Mouse (Mus musculus): Measurements from ENCODE around the gene Arhgap45. TPM values are rescaled to one million over a fixed set of nuclear protein-coding genes. Genes with fewer than 3 reads are reported as not detected.
"Not testable (repeated sequence)": the region's sequence is repeated elsewhere in the genome, so short reads cannot be mapped to it uniquely, and the experiment has no call there.

The Arhgap45 gene
- total and polyA plus RNA-seq, 3 experiments = 3.5 to 16.6 (median 5.1) TPM

- intact Hi-C loops (cut with DNase I) = no loop called here
Observed at GRCm38 (mm10) chr10:80044087-80044486, 27.6 kb downstream of the Arhgap45 start.

GRCm38 (mm10) chr10:80045364-80045763 is 28.9 kb downstream of the Arhgap45 start:
- H3K9ac ChIP-seq (ENCODE audit: low read depth, low read length); H3K4me1 ChIP-seq (ENCODE audit: control insufficient read depth, insufficient read depth, low read length); H3K36me3 ChIP-seq (ENCODE audit: control insufficient read depth, insufficient read depth, low read length); H3K79me2 ChIP-seq (replicated peaks; ENCODE audit: control insufficient read depth, insufficient read depth, low read length); H3K27ac ChIP-seq; H3K4me3 ChIP-seq; intact Hi-C loops (cut with DNase I); H3K27me3 ChIP-seq (ENCODE audit: control insufficient read depth, insufficient read depth, low read length); DNase-seq: not testable (repeated sequence)
- 74% methylated on average over 4 of the region's 4 CpGs for WGBS

More at GRCm38 (mm10) chr10:80044087-80044486, 27.6 kb downstream of the Arhgap45 start:
- no peak for TF ChIP-seq EP300 (IDR thresholded peaks at IDR 0.05; ENCODE audit: insufficient read depth, low read depth, low read length)
- TF ChIP-seq CTCF (IDR thresholded peaks at IDR 0.05) = no peak
- TF ChIP-seq POLR2A (IDR thresholded peaks at IDR 0.05; ENCODE audit: insufficient read depth, low read depth, low read length) = no peak
- Histone ChIP-seq H3K36me3 (ENCODE audit: control insufficient read depth, insufficient read depth, low read length) (no peaks in the 10 kb centered on the region), H3K4me1 (ENCODE audit: control insufficient read depth, insufficient read depth, low read length) (no peaks in the 10 kb centered on the region), H3K9ac (ENCODE audit: low read depth, low read length) (no peak overlapping the region), H3K27me3 (ENCODE audit: control insufficient read depth, insufficient read depth, low read length) (no peaks in the 10 kb centered on the region), H3K79me2 (replicated peaks; ENCODE audit: control insufficient read depth, insufficient read depth, low read length) (no peaks in the 10 kb centered on the region), H3K4me3 (no peak overlapping the region), H3K27ac (no peak overlapping the region)
- no peak for DNase-seq
- WGBS = 82% methylated on average over 4 of the region's 4 CpGs

GRCm38 (mm10) chr10:80045766-80046165 is 29.3 kb downstream of the Arhgap45 start:
- H3K4me1 ChIP-seq (ENCODE audit: control insufficient read depth, insufficient read depth, low read length) = no peaks in the 10 kb centered on the region
- no peak for TF ChIP-seq CTCF (IDR thresholded peaks at IDR 0.05)
- TF ChIP-seq POLR2A (IDR thresholded peaks at IDR 0.05; ENCODE audit: insufficient read depth, low read depth, low read length) = no peak
- TF ChIP-seq EP300 (IDR thresholded peaks at IDR 0.05; ENCODE audit: insufficient read depth, low read depth, low read length) = no peak
- intact Hi-C loops (cut with DNase I) = no loop called here

GRCm38 (mm10) chr10:80047041-80047565 is 30.6 kb downstream of the Arhgap45 start, which contains the start of gene Gpx4:
Gene Gpx4 (plus strand): TSS chr10:80047166.
- DNase-seq = no peak
- no peaks in the 10 kb centered on the region for H3K27me3 ChIP-seq (ENCODE audit: control insufficient read depth, insufficient read depth, low read length)
- 77% methylated on average over 9 of the region's 9 CpGs for WGBS
- intact Hi-C loops (cut with DNase I) = no loop called here
- H3K79me2 ChIP-seq (replicated peaks; ENCODE audit: control insufficient read depth, insufficient read depth, low read length) = no peaks in the 10 kb centered on the region
- H3K27ac ChIP-seq = no peak within 1 kb of the TSS
- no peak within 1 kb of the TSS for H3K4me3 ChIP-seq
- TF ChIP-seq POLR2A (IDR thresholded peaks at IDR 0.05; ENCODE audit: insufficient read depth, low read depth, low read length) (no peak), CTCF (IDR thresholded peaks at IDR 0.05) (no peak), EP300 (IDR thresholded peaks at IDR 0.05; ENCODE audit: insufficient read depth, low read depth, low read length) (no peak)
- no peak within 1 kb of the TSS for H3K9ac ChIP-seq (ENCODE audit: low read depth, low read length)
- peaks cover 4% of the 10 kb centered on the region for H3K4me1 ChIP-seq (ENCODE audit: control insufficient read depth, insufficient read depth, low read length)
- H3K36me3 ChIP-seq (ENCODE audit: control insufficient read depth, insufficient read depth, low read length) = no peaks in the 10 kb centered on the region

More at GRCm38 (mm10) chr10:80045766-80046165, 29.3 kb downstream of the Arhgap45 start:
- WGBS = 92% methylated on average over 5 of the region's 5 CpGs
- H3K27ac ChIP-seq = no peak overlapping the region
- H3K27me3 ChIP-seq (ENCODE audit: control insufficient read depth, insufficient read depth, low read length) = no peaks in the 10 kb centered on the region
- no peak overlapping the region for H3K4me3 ChIP-seq
- H3K36me3 ChIP-seq (ENCODE audit: control insufficient read depth, insufficient read depth, low read length) = no peaks in the 10 kb centered on the region
- no peaks in the 10 kb centered on the region for H3K79me2 ChIP-seq (replicated peaks; ENCODE audit: control insufficient read depth, insufficient read depth, low read length)
- H3K9ac ChIP-seq (ENCODE audit: low read depth, low read length) = no peak overlapping the region
- no peak for DNase-seq

- Histone ChIP-seq H3K4me3 (no peak overlapping the region), H3K27ac (no peak overlapping the region; the same call in 1 of the 2 replicates), H3K9ac (ENCODE audit: low read depth, low read length) (no peak overlapping the region), H3K27me3 (ENCODE audit: control insufficient read depth, insufficient read depth, low read length) (no peaks in the 10 kb centered on the region), H3K4me1 (ENCODE audit: control insufficient read depth, insufficient read depth, low read length) (peaks cover 8% of the 10 kb centered on the region), H3K36me3 (ENCODE audit: control insufficient read depth, insufficient read depth, low read length) (no peaks in the 10 kb centered on the region), H3K79me2 (replicated peaks; ENCODE audit: control insufficient read depth, insufficient read depth, low read length) (no peaks in the 10 kb centered on the region)
- 51% methylated on average over 5 of the region's 5 CpGs for WGBS
- DNase-seq = no peak
- intact Hi-C loops (cut with DNase I) = no loop called here
- no peak for TF ChIP-seq EP300 (IDR thresholded peaks at IDR 0.05; ENCODE audit: insufficient read depth, low read depth, low read length)
- TF ChIP-seq CTCF (IDR thresholded peaks at IDR 0.05) = no peak
- TF ChIP-seq POLR2A (IDR thresholded peaks at IDR 0.05; ENCODE audit: insufficient read depth, low read depth, low read length) = no peak
Observed at GRCm38 (mm10) chr10:80048396-80048795, 31.9 kb downstream of the Arhgap45 start.

- Histone ChIP-seq H3K79me2 (replicated peaks; ENCODE audit: control insufficient read depth, insufficient read depth, low read length) (no peaks in the 10 kb centered on the region), H3K9ac (ENCODE audit: low read depth, low read length) (no peak overlapping the region), H3K36me3 (ENCODE audit: control insufficient read depth, insufficient read depth, low read length) (no peaks in the 10 kb centered on the region), H3K27me3 (ENCODE audit: control insufficient read depth, insufficient read depth, low read length) (no peaks in the 10 kb centered on the region), H3K4me1 (ENCODE audit: control insufficient read depth, insufficient read depth, low read length) (peaks cover 8% of the 10 kb centered on the region), H3K27ac (no peak overlapping the region), H3K4me3 (no peak overlapping the region)
- WGBS = 88% methylated on average over 3 of the region's 3 CpGs
- no peak for DNase-seq
- TF ChIP-seq CTCF (IDR thresholded peaks at IDR 0.05) = no peak
- no peak for TF ChIP-seq EP300 (IDR thresholded peaks at IDR 0.05; ENCODE audit: insufficient read depth, low read depth, low read length)
- no peak for TF ChIP-seq POLR2A (IDR thresholded peaks at IDR 0.05; ENCODE audit: insufficient read depth, low read depth, low read length)
- intact Hi-C loops (cut with DNase I) = no loop called here
Observed at GRCm38 (mm10) chr10:80048834-80049233, 32.4 kb downstream of the Arhgap45 start.

All from heart, adult 2 months (tissue).